Mouse (Mus musculus) CH12.LX (cell line): ENCODE measurements around the gene Cped1. TPM values are rescaled to one million over a fixed set of nuclear protein-coding genes. Genes with fewer than 3 reads are reported as not detected.

Experiments used
- DNase-seq: peaks from one replicate; pipeline ENCODE4 v3.0.0-alpha.2; 2013; ENCODE audit errors: extremely low read depth
- H3K27ac ChIP-seq: 2 replicates; pipeline ENCODE4 v1.5.1; 2012; ENCODE audit warnings: low read depth, mild to moderate bottlenecking, control low read depth, moderate library complexity; ENCODE audit not compliant: insufficient read depth
- H3K27me3 ChIP-seq: replicated peaks from 2 replicates; pipeline ENCODE3; 2012; ENCODE audit warnings: inconsistent platforms
- H3K36me3 ChIP-seq, 2 experiments: replicated peaks in 1 of 2; 2 replicates each; pipeline versions ENCODE3 to v1.6.1; 2012; ENCODE audit warnings: inconsistent platforms in 1 of 2, low read length in 1 of 2, mild to moderate bottlenecking in 1 of 2, mixed read lengths in 1 of 2, moderate library complexity in 1 of 2; ENCODE audit not compliant: control insufficient read depth in 1 of 2, insufficient read depth in 1 of 2
- H3K4me1 ChIP-seq, 2 experiments: 2 replicates each; pipeline ENCODE4 v1.6.1; 2012; ENCODE audit warnings: inconsistent platforms in 1 of 2, moderate library complexity in 1 of 2; ENCODE audit not compliant: insufficient read depth in 2 of 2, control insufficient read depth in 1 of 2
- H3K4me2 ChIP-seq: 2 replicates; pipeline ENCODE4 v1.6.1; 2012; ENCODE audit warnings: low read depth, mild to moderate bottlenecking, control low read depth; ENCODE audit not compliant: poor library complexity, insufficient read depth, severe bottlenecking
- H3K4me3 ChIP-seq, 3 experiments: fragments of 150-350 bp in 1 of 3; sonication (generic) in 1 of 3; replicated peaks in 1 of 3; 2 replicates each; pipeline versions ENCODE3 to v1.5.1; 2011 to 2012; ENCODE audit warnings: low read depth in 2 of 3, low read length in 2 of 3, mild to moderate bottlenecking in 2 of 3, moderate library complexity in 2 of 3, control low read depth in 1 of 3, improper control_type of control experiment in 1 of 3, inconsistent platforms in 1 of 3, mixed read lengths in 1 of 3; ENCODE audit not compliant: poor library complexity in 1 of 3
- H3K79me2 ChIP-seq: replicated peaks from 2 replicates; pipeline ENCODE4 v1.6.1; 2012; ENCODE audit warnings: mild to moderate bottlenecking, moderate library complexity; ENCODE audit not compliant: control insufficient read depth, poor library complexity, insufficient read depth, severe bottlenecking; ENCODE audit errors: extremely low read depth
- H3K9ac ChIP-seq: 2 replicates; pipeline ENCODE4 v1.6.1; 2012; ENCODE audit warnings: low read depth, mild to moderate bottlenecking, control low read depth, moderate library complexity; ENCODE audit not compliant: insufficient read depth
- H3K9me3 ChIP-seq: replicated peaks from 2 replicates; pipeline ENCODE3; 2012; ENCODE audit warnings: low read length, inconsistent platforms, mixed read lengths
- CHD1 ChIP-seq: IDR thresholded peaks from 2 replicates; pipeline ENCODE4 v1.6.1; 2012; ENCODE audit warnings: low read depth, low read length, improper control_type of control experiment, inconsistent platforms
- CHD2 ChIP-seq: IDR thresholded peaks from 2 replicates; pipeline ENCODE4 v1.6.1; 2011; ENCODE audit warnings: low read length, improper control_type of control experiment
- CTCF ChIP-seq, 2 experiments: IDR thresholded peaks in 1 of 2; conservative IDR thresholded peaks in 1 of 2; 2 replicates each; pipeline ENCODE4 v1.5.1; 2011 to 2012; ENCODE audit warnings: low read depth in 2 of 2, low read length in 2 of 2, improper control_type of control experiment in 1 of 2, inconsistent platforms in 1 of 2, mild to moderate bottlenecking in 1 of 2, moderate library complexity in 1 of 2
- E2F4 ChIP-seq: IDR thresholded peaks from 2 replicates; pipeline ENCODE4 v1.6.1; 2011; ENCODE audit warnings: low read depth, low read length, improper control_type of control experiment; ENCODE audit not compliant: insufficient replicate concordance
- ELF1 ChIP-seq: IDR thresholded peaks from 2 replicates; pipeline ENCODE4 v1.6.1; 2014; ENCODE audit warnings: low read depth, mild to moderate bottlenecking, inconsistent platforms, low read length, improper control_type of control experiment
- EP300 ChIP-seq: IDR thresholded peaks from 2 replicates; pipeline ENCODE4 v1.6.1; 2011; ENCODE audit warnings: low read length, improper control_type of control experiment
- IRF4 ChIP-seq: IDR thresholded peaks from 2 replicates; pipeline ENCODE4 v1.6.1; 2014; ENCODE audit warnings: low read depth, mild to moderate bottlenecking, inconsistent platforms, low read length, improper control_type of control experiment
- MAZ ChIP-seq: IDR thresholded peaks from 2 replicates; pipeline ENCODE4 v1.6.1; 2012; ENCODE audit warnings: low read depth, mild to moderate bottlenecking, inconsistent platforms, low read length, improper control_type of control experiment, moderate library complexity
- MEF2A ChIP-seq: IDR thresholded peaks from 2 replicates; pipeline ENCODE4 v1.6.1; 2014; ENCODE audit warnings: low read depth, mild to moderate bottlenecking, inconsistent platforms, low read length, improper control_type of control experiment, borderline replicate concordance
- MXI1 ChIP-seq: IDR thresholded peaks from 2 replicates; pipeline ENCODE4 v1.6.1; 2011; ENCODE audit warnings: mild to moderate bottlenecking, low read depth, low read length, improper control_type of control experiment
- MYC ChIP-seq: IDR thresholded peaks from 2 replicates; pipeline ENCODE4 v1.6.1; 2011; ENCODE audit warnings: low read depth, mild to moderate bottlenecking, improper control_type of control experiment, low read length
- PAX5 ChIP-seq: IDR thresholded peaks from 2 replicates; pipeline ENCODE4 v1.6.1; 2012; ENCODE audit warnings: low read length, inconsistent platforms, mixed read lengths
- POLR2A ChIP-seq: IDR thresholded peaks from 2 replicates; pipeline ENCODE4 v1.6.1; 2011; ENCODE audit warnings: low read depth, mild to moderate bottlenecking, improper control_type of control experiment, low read length
- POLR2AphosphoS2 ChIP-seq: IDR thresholded peaks from 2 replicates; pipeline ENCODE4 v1.6.1; 2011; ENCODE audit warnings: low read depth, low read length, improper control_type of control experiment
- RAD21 ChIP-seq: IDR thresholded peaks from 2 replicates; pipeline ENCODE4 v1.6.1; 2011; ENCODE audit warnings: low read depth, mild to moderate bottlenecking, low read length, improper control_type of control experiment, moderate library complexity
- RCOR1 ChIP-seq: conservative IDR thresholded peaks from 2 replicates; pipeline ENCODE4 v1.6.1; 2012; ENCODE audit warnings: low read depth, mild to moderate bottlenecking, inconsistent platforms, low read length, improper control_type of control experiment
- SIN3A ChIP-seq: IDR thresholded peaks from 2 replicates; pipeline ENCODE4 v1.6.1; 2012; ENCODE audit warnings: low read length, improper control_type of control experiment, inconsistent platforms
- SMC3 ChIP-seq: IDR thresholded peaks from 2 replicates; pipeline ENCODE4 v1.6.1; 2011; ENCODE audit warnings: low read depth, low read length, improper control_type of control experiment
- TBP ChIP-seq: conservative IDR thresholded peaks from 2 replicates; pipeline ENCODE4 v1.6.1; 2011; ENCODE audit warnings: low read depth, low read length, improper control_type of control experiment
- TCF12 ChIP-seq: IDR thresholded peaks from 2 replicates; pipeline ENCODE4 v1.6.1; 2014; ENCODE audit warnings: low read depth, mild to moderate bottlenecking, inconsistent platforms, low read length, improper control_type of control experiment
- USF1 ChIP-seq: IDR thresholded peaks from 2 replicates; pipeline ENCODE4 v1.6.1; 2014; ENCODE audit warnings: low read depth, mild to moderate bottlenecking, inconsistent platforms, low read length, improper control_type of control experiment
- ZC3H11A ChIP-seq: IDR thresholded peaks from 2 replicates; pipeline ENCODE4 v1.6.1; 2012; ENCODE audit warnings: low read depth, mild to moderate bottlenecking, inconsistent platforms, low read length, improper control_type of control experiment
- ZKSCAN1 ChIP-seq: IDR thresholded peaks from 2 replicates; pipeline ENCODE4 v1.6.1; 2012; ENCODE audit warnings: low read depth, inconsistent platforms, low read length, improper control_type of control experiment, borderline replicate concordance
- ZMIZ1 ChIP-seq: IDR thresholded peaks from 2 replicates; pipeline ENCODE4 v1.6.1; 2012; ENCODE audit warnings: low read depth, mild to moderate bottlenecking, inconsistent platforms, low read length, improper control_type of control experiment
- ZNF384 ChIP-seq: IDR thresholded peaks from 2 replicates; pipeline ENCODE4 v1.6.1; 2012; ENCODE audit warnings: low read depth, low read length, improper control_type of control experiment, inconsistent platforms
- dilution Hi-C: fragments of 300-500 bp; cut with MboI; formaldehyde crosslinking; loops from 2 replicates; pipeline ENCODE4 v1.14.3; 2020; ENCODE audit warnings: low sequenced_read_pairs; ENCODE audit not compliant: extremely low pct_unique_long_range_greater_than_20kb, extremely low pct_ligation_motif_present
- in situ Hi-C: fragments of 300-500 bp; cut with MboI; formaldehyde crosslinking; loops from 3 replicates; pipeline ENCODE4 v1.14.3; 2019; ENCODE audit warnings: low sequenced_read_pairs, low pct_ligation_motif_present, low pct_unique_long_range_greater_than_20kb, mixed read lengths
- polyA plus RNA-seq: library from polyadenylated mRNA; unstranded; fragments of >175 nt; gene quantifications from 2 replicates; pipeline ENCODE4 v1.2.1, GENCODE M21; 2012; ENCODE audit warnings: low read depth; ENCODE audit not compliant: insufficient read length
- total RNA-seq, 2 experiments: library from RNA; depleted of rRNA; stranded (reverse); fragments of 300-350 nt in 1 of 2; fragments of >200 nt in 1 of 2; gene quantifications; 2 replicates each; pipeline ENCODE4 v1.2.3; 2012 to 2014

The Cped1 gene
- total and polyA plus RNA-seq, 3 experiments: 0.51 to 6.8 (median 1.1) TPM

- Histone ChIP-seq H3K4me1 (no peaks in the 10 kb centered on the region), H3K4me2 (peak overlapping the region; percentile 97), H3K79me2 (no peaks in the 10 kb centered on the region), H3K4me3 (peak overlapping the region; percentile 15 to 27 (median 17)), H3K9me3 (no peaks in the 10 kb centered on the region), H3K9ac (peak overlapping the region; percentile 78), H3K27ac (peak overlapping the region; percentile 45; the same call in 1 of the 2 replicates), H3K27me3 (no peaks in the 10 kb centered on the region), H3K36me3 (no peaks in the 10 kb centered on the region)
- TF ChIP-seq TCF12: 0 out of 2 replicates have a peak, but pooled peaks have one; percentile 21
- TF ChIP-seq CTCF (conservative IDR thresholded peaks at IDR 0.05 in 1 of 2, IDR thresholded peaks at IDR 0.05 in 1 of 2; ENCODE audit: low read depth in 2 of 2, low read length in 2 of 2): peak; percentile 15 to 89; a peak in 2 of 4 replicates
- TF ChIP-seq POLR2AphosphoS2: no peak
- TF ChIP-seq RAD21: peak; percentile 82
- no peak for TF ChIP-seq MYC
- no peak for TF ChIP-seq USF1
- peak; percentile 4; the same call in 1 of the 2 replicates for TF ChIP-seq ZC3H11A
- peak; percentile 66 for TF ChIP-seq SMC3
- 0 out of 2 replicates have a peak, but pooled peaks have one; percentile 51 for TF ChIP-seq MEF2A
- TF ChIP-seq IRF4: peak; percentile 59
- no peak for TF ChIP-seq MXI1
- no peak for TF ChIP-seq EP300
- TF ChIP-seq ZMIZ1: no peak
- TF ChIP-seq ZKSCAN1: no peak
- peak; percentile 75 for TF ChIP-seq ZNF384
- 0 out of 2 replicates have a peak, but pooled peaks have one; percentile 48 for TF ChIP-seq SIN3A
- TF ChIP-seq MAZ: peak; percentile 69; the same call in 1 of the 2 replicates
- 0 out of 2 replicates have a peak, but pooled peaks have one; percentile 3 for TF ChIP-seq E2F4
- peak; percentile 88 for DNase-seq
- in situ Hi-C loops (loop anchor here (5.0 kb wide), 1 partner anchor 87 kb away; no protein-coding TSS in a partner anchor), dilution Hi-C loops (no loop called here)
These were observed 555 bp upstream of the Cped1 start for GRCm38 (mm10) chr6:21984990-21985731.

DNA sequence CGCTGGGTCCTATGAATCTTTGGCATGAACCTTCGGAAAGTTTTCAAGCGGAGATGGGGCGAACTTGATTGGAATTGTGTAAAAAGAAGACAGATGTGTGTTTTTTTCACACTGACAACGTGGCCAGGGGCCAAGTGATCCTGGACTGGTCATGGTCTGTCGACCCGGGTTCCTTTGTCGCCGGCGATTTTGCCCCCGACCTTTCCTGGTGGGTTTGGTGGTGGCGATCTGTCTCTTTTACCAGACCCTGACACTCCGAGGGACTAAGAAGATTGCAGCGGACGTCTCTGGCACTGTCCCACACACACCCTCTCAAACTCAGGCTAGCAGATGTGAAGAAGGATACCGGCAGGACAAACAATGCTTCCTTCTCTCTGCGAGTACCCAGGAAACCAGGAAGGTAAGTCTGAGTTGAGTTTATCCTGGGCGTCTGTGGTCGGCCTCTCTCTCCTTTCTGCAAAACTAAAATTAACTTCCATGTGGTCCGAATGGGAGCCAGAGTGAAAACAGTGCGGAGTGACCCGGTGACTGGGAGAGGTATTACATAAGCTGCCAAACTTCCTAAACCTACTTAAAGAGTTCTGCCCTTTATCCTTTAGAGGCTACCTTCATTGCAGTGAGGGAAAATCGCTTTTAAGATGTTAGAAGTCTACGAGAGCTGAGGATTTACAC lies 1.1 kb downstream of the Cped1 start:
- no peak for DNase-seq
- in situ Hi-C loops: loop anchor here (5.0 kb wide), 1 partner anchor 86 kb away; no protein-coding TSS in a partner anchor
- no peak overlapping the region for H3K4me3 ChIP-seq
- no peak overlapping the region for H3K27ac ChIP-seq
- peak overlapping the region; percentile 22; the same call in 1 of the 2 replicates for H3K9ac ChIP-seq
- H3K4me1 ChIP-seq: no peaks in the 10 kb centered on the region
- no peaks in the 10 kb centered on the region for H3K36me3 ChIP-seq
- TF ChIP-seq ZMIZ1: no peak
- TF ChIP-seq CHD1: no peak
- no peak for TF ChIP-seq ELF1
- no peak for TF ChIP-seq ZC3H11A
- TF ChIP-seq PAX5: no peak
- TF ChIP-seq POLR2A: no peak
- no peak for TF ChIP-seq MYC
- no peak for TF ChIP-seq SMC3
- TF ChIP-seq TBP: no peak
- TF ChIP-seq CHD2: no peak
- no peak for TF ChIP-seq IRF4
- no peak for TF ChIP-seq MAZ
- no peak for TF ChIP-seq RCOR1
- H3K27me3 ChIP-seq: no peaks in the 10 kb centered on the region
- H3K4me2 ChIP-seq: peak overlapping the region; percentile 97; the same call in 1 of the 2 replicates
- no peaks in the 10 kb centered on the region for H3K79me2 ChIP-seq
- no peaks in the 10 kb centered on the region for H3K9me3 ChIP-seq
- dilution Hi-C loops: no loop called here
